Mouse (Mus musculus) forebrain, embryonic 16.5 days (tissue): Measurements from ENCODE around the gene Nim1k. TPM values are rescaled to one million over a fixed set of nuclear protein-coding genes. Genes with fewer than 3 reads are reported as not detected.

ENCODE experiments used
- ATAC-seq: fragments of 200-750 bp; cut with Nextera tagmentation; 2 replicates; pipeline ENCODE4 v1.8.0; 2017; ENCODE audit warnings: mild to moderate bottlenecking, moderate library complexity
- H3K27ac ChIP-seq: fragments of 300-500 bp; sonication (generic); 2 replicates; pipeline ENCODE4 v1.5.1; 2014; ENCODE audit warnings: low read length, control low read depth
- H3K27me3 ChIP-seq: fragments of 300-500 bp; sonication (generic); replicated peaks from 2 replicates; pipeline ENCODE4 v1.6.1; 2014; ENCODE audit warnings: low read length; ENCODE audit not compliant: control insufficient read depth, insufficient read depth
- H3K36me3 ChIP-seq: fragments of 300-500 bp; sonication (generic); 2 replicates; pipeline ENCODE4 v1.6.1; 2014; ENCODE audit not compliant: control insufficient read depth, insufficient read depth
- H3K4me1 ChIP-seq: fragments of 300-500 bp; sonication (generic); replicated peaks from 2 replicates; pipeline ENCODE4 v1.6.1; 2014; ENCODE audit warnings: low read length; ENCODE audit not compliant: control insufficient read depth, insufficient read depth
- H3K4me2 ChIP-seq: fragments of 300-500 bp; sonication (generic); 2 replicates; pipeline ENCODE4 v1.6.1; 2014; ENCODE audit warnings: mild to moderate bottlenecking, low read length, control low read depth
- H3K4me3 ChIP-seq: fragments of 300-500 bp; sonication (generic); replicated peaks from 2 replicates; pipeline ENCODE4 v1.5.1; 2014; ENCODE audit warnings: mild to moderate bottlenecking, low read length, control low read depth
- H3K9ac ChIP-seq: fragments of 300-500 bp; sonication (generic); replicated peaks from 2 replicates; pipeline ENCODE4 v1.6.1; 2014; ENCODE audit warnings: low read depth, low read length, control low read depth
- H3K9me3 ChIP-seq: fragments of 300-500 bp; sonication (generic); 2 replicates; pipeline ENCODE4 v1.6.1; 2016; ENCODE audit warnings: low read length; ENCODE audit not compliant: control insufficient read depth
- WGBS: fragments of 180-500 bp; shearing (Covaris S2); extraction: QIAGEN DNeasy Blood & Tissue Kit; methylation state at CpG from one replicate; pipeline ENCODE4 v1.1.7; 2014; 5-methylcytosine and 5-hydroxymethylcytosine counted together
- polyA plus RNA-seq: library from polyadenylated mRNA; unstranded; fragments of >200 nt; fragmentation: Nextera tagmentation; extraction: Ambion mirVana; gene quantifications from 2 replicates; pipeline ENCODE4 v1.2.1, GENCODE M21; 2015

Nim1k gene
- polyA plus RNA-seq = 7.4 and 8.0 TPM in 2 replicates

GRCm38 (mm10) chr13:119755681-119756471 lies at the start of gene Nim1k:
Nim1k (minus strand) TSS chr13:119755882.
- peak within 1 kb of the TSS; percentile 72 for H3K4me3 ChIP-seq
- H3K9ac ChIP-seq = peak within 1 kb of the TSS; percentile 87
- H3K4me2 ChIP-seq = peak within 1 kb of the TSS; percentile 97
- no peaks in the 10 kb centered on the region for H3K36me3 ChIP-seq
- H3K4me1 ChIP-seq = peaks cover 22% of the 10 kb centered on the region
- peak within 1 kb of the TSS; percentile 85 for H3K27ac ChIP-seq
- H3K9me3 ChIP-seq = no peaks in the 10 kb centered on the region
- under 1% methylated on average over 43 of the region's 43 CpGs for WGBS
- H3K27me3 ChIP-seq = no peaks in the 10 kb centered on the region
- ATAC-seq = peak; percentile 91

- Histone ChIP-seq H3K27me3 (no peaks in the 10 kb centered on the region), H3K4me2 (no peak overlapping the region), H3K4me3 (no peak overlapping the region), H3K27ac (no peak overlapping the region), H3K9ac (no peak overlapping the region), H3K9me3 (no peaks in the 10 kb centered on the region), H3K4me1 (no peaks in the 10 kb centered on the region), H3K36me3 (no peaks in the 10 kb centered on the region)
- ATAC-seq = no peak
- WGBS = 62% methylated on average over 4 of the region's 4 CpGs
These were observed 42.0 kb upstream of the Nim1k start for GRCm38 (mm10) chr13:119797656-119798055.

- 79% methylated on average over 5 of the region's 5 CpGs for WGBS
- peaks cover 17% of the 10 kb centered on the region for H3K4me1 ChIP-seq
- H3K9ac ChIP-seq = no peak overlapping the region
- no peak overlapping the region for H3K4me3 ChIP-seq
- peaks cover 3% of the 10 kb centered on the region for H3K36me3 ChIP-seq
- no peak for ATAC-seq
- no peaks in the 10 kb centered on the region for H3K27me3 ChIP-seq
- no peak overlapping the region for H3K4me2 ChIP-seq
- H3K9me3 ChIP-seq = no peaks in the 10 kb centered on the region
- H3K27ac ChIP-seq = no peak overlapping the region
These were observed 37.2 kb upstream of the Nim1k start for GRCm38 (mm10) chr13:119792791-119793404.

GRCm38 (mm10) chr13:119791580-119792135 lies 36.0 kb upstream of the Nim1k start:
- H3K27ac ChIP-seq = peak overlapping the region; percentile 97
- peak overlapping the region; percentile 90 for H3K4me3 ChIP-seq
- peaks cover 3% of the 10 kb centered on the region for H3K36me3 ChIP-seq
- peak overlapping the region; percentile 89 for H3K9ac ChIP-seq
- peak overlapping the region; percentile 70 for H3K4me2 ChIP-seq
- peaks cover 20% of the 10 kb centered on the region for H3K4me1 ChIP-seq
- no peak for ATAC-seq
- WGBS = 3% methylated on average over 18 of the region's 18 CpGs
- H3K9me3 ChIP-seq = no peaks in the 10 kb centered on the region
- H3K27me3 ChIP-seq = no peaks in the 10 kb centered on the region

GRCm38 (mm10) chr13:119790761-119791579 lies 35.3 kb upstream of the Nim1k start, which contains the start of gene Zfp131:
Zfp131 (minus strand) TSS chr13:119790889.
- Histone ChIP-seq H3K9ac (peak within 1 kb of the TSS; percentile 98), H3K4me1 (peaks cover 21% of the 10 kb centered on the region), H3K9me3 (no peaks in the 10 kb centered on the region), H3K4me3 (peak within 1 kb of the TSS; percentile 90), H3K36me3 (peaks cover 5% of the 10 kb centered on the region), H3K27ac (peak within 1 kb of the TSS; percentile 97), H3K27me3 (no peaks in the 10 kb centered on the region), H3K4me2 (peak within 1 kb of the TSS; percentile 70)
- WGBS = under 1% methylated on average over 59 of the region's 86 CpGs
- peak; percentile 96 for ATAC-seq

- peak; percentile 54 for ATAC-seq
- Histone ChIP-seq H3K27me3 (no peaks in the 10 kb centered on the region), H3K9ac (peak overlapping the region; percentile 98), H3K4me3 (peak overlapping the region; percentile 90), H3K27ac (peak overlapping the region; percentile 97), H3K4me1 (peaks cover 21% of the 10 kb centered on the region), H3K4me2 (peak overlapping the region; percentile 60), H3K36me3 (peaks cover 7% of the 10 kb centered on the region), H3K9me3 (no peaks in the 10 kb centered on the region)
- WGBS = under 1% methylated on average over 39 of the region's 66 CpGs
These were observed 34.4 kb upstream of the Nim1k start for GRCm38 (mm10) chr13:119789851-119790717.

GRCm38 (mm10) chr13:119783581-119783980 lies 27.9 kb upstream of the Nim1k start:
- no peaks in the 10 kb centered on the region for H3K27me3 ChIP-seq
- H3K4me2 ChIP-seq = no peak overlapping the region
- no peak overlapping the region for H3K9ac ChIP-seq
- peaks cover 36% of the 10 kb centered on the region for H3K36me3 ChIP-seq
- H3K4me3 ChIP-seq = no peak overlapping the region
- H3K27ac ChIP-seq = no peak overlapping the region
- H3K4me1 ChIP-seq = peaks cover 4% of the 10 kb centered on the region; the same call in 1 of the 2 replicates
- no peaks in the 10 kb centered on the region for H3K9me3 ChIP-seq
- 79% methylated on average over 4 of the region's 4 CpGs for WGBS
- no peak for ATAC-seq

- Histone ChIP-seq H3K4me2 (no peak overlapping the region), H3K27me3 (no peaks in the 10 kb centered on the region), H3K36me3 (peaks cover 37% of the 10 kb centered on the region), H3K4me1 (no peaks in the 10 kb centered on the region), H3K27ac (no peak overlapping the region), H3K9ac (no peak overlapping the region), H3K4me3 (no peak overlapping the region), H3K9me3 (no peaks in the 10 kb centered on the region)
- WGBS = 87% methylated on average over 6 of the region's 6 CpGs
- ATAC-seq = no peak
These were observed 12.9 kb upstream of the Nim1k start for GRCm38 (mm10) chr13:119768541-119768940.
